Mouse (Mus musculus): Measurements from ENCODE around the gene Pkp3.
A peak's percentile ranks its signal among the peaks of the same experiment; 100 is the strongest.

The Pkp3 gene

DNA sequence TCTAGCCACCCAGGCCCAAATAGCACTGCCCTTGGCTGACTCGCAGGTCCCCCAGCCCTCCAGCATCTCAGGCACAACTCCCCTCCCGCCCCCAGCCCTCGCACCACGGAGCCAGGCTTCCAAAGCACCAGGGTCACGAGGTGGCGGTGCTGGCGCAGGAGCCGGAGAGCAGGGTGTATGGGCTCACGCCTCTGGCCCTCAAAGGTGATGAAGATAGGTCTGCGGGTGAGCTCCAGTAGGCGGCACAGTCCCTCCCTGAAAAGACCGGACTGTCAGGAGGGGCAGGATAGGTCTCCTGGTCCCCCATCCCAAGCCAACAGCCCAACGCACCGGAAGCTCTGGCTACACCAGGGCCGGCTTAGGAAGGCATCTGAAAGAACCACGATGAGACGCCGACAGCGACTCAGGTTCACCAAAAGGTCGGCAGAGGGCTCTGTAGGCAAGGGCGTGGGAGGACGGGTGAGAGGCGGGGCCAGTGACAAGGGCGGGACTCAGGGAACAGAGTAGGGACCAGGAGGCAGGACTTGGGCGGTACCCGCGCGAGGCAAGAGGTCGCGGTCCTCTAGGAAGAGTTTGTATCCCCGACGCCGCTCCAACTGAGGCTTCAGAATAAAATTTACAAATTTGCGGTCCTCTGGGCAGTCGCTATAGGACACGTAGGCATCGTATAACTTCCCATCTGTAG lies 14.2 kb downstream of the Pkp3 start:
- peak; percentile 92 to 96 for DNase-seq (ENCODE audit: inconsistent age in 2 of 2, low spot score in 1 of 2)

DNA sequence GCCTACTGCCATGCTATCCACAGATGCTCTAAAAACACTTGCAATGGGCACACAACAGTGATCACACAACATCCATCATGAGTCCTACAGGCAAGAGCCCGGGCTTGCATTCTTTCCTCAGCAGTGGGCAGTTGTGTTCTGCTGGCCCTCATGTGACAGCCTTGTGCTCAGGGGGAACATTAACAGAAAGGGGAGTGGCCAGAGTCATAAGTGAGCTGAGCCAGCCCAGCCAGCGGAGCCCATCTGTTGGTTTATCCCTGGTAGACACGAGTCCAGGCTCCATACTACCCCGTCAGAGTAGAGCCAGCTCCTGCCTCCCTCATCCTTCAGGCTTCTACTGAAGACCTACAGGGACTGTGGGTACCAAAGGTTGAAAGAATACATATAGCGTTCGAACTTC lies 15.9 kb downstream of the Pkp3 start:
- DNase-seq (ENCODE audit: inconsistent age in 2 of 2, low spot score in 1 of 2) = no peak

DNA sequence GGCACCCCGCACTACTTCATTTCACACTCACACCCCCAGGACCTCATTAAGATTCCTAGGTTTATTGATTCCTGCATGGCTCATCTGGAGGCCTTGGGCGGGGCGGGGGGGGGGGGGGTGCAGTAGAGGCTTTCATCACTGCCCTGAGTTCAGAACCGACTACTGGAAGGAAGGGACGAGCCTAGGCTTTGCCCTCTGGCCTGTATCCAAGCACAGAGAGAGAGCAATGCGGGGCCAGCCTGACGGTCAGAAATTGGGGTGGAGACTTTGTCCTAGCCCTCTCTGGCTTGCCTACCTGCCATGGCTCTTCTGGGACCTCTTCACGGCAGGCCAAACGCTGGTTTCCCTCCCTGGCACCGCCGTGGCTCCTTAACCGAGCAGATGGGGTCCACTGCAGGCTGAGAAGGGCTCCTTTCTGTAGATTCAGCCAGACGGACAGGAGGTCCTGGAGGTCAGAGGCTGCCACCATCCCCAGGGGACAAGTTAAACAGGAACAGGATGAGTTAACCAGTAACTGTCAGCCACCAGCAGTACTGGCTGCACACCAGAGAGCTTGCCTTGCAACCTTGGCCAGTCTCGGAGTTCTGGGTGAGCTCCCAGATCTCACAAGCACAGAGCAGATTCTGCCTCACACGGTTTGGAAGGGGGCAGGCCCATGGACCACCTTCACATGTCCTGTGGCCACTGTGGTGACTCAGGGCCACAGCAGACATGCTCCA lies 16.6 kb downstream of the Pkp3 start:
- no peak for DNase-seq (ENCODE audit: inconsistent age in 2 of 2, low spot score in 1 of 2)

DNA sequence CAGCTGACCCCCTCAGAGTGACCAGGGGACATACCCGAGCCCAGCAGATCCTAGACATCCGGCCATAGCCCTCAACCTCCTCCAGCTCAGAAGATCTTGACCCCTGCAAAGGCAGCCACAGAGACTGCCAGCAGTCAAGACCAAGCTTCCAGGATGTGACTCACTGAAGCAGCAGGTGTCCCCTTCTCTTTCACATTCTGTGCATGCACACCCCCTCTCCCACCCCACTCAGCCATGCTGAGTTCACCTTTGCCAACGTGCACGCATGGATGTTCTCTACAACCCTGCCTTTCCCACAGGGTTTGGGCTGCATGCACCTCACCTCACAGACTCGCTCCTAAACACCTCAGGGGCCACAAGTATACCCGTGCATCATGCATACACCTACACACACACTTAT lies 18.0 kb downstream of the Pkp3 start:
- DNase-seq (ENCODE audit: inconsistent age in 2 of 2, low spot score in 1 of 2) = no peak

DNA sequence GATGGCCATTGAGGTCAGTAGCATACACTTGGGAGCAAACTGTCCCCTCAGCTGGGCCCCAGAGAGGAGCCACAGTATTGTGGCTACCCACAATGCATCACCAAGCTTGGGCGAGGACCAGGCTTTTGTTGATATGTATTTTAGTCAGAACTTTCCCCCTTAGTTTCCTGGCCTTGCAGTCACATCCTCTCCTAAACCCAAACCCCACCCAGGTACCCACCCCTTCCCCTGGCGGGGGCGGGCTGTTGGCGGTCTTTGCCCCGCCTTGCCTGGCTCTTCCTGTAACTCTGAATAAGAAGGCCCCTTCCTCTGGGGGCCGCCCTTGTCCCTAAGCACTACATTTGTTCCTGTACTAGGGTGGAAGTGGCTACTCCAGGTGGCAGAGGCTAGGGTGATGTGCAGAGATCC lies 18.6 kb downstream of the Pkp3 start:
- peak; percentile 76 to 81 for DNase-seq (ENCODE audit: inconsistent age in 2 of 2, low spot score in 1 of 2)

DNA sequence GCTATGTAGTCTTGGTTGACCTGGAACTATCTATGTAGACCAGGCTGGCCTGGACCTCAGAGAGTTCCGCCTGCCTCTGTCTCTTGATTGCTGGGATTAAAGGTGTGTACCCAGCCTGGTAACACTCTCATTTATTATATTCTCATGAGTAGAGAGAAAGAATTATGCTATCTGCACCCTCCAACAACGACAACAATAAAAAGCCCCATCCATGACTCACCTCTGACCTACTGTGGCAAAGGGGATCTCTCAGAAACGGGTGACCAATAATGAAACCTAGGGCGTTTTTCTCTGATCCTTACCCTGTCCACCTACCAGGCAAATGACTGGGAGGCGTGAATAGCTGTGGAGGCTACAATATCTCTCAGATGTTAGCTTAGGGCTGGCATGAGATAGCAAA lies 19.2 kb downstream of the Pkp3 start:
- no peak for DNase-seq (ENCODE audit: inconsistent age in 2 of 2, low spot score in 1 of 2)

DNA sequence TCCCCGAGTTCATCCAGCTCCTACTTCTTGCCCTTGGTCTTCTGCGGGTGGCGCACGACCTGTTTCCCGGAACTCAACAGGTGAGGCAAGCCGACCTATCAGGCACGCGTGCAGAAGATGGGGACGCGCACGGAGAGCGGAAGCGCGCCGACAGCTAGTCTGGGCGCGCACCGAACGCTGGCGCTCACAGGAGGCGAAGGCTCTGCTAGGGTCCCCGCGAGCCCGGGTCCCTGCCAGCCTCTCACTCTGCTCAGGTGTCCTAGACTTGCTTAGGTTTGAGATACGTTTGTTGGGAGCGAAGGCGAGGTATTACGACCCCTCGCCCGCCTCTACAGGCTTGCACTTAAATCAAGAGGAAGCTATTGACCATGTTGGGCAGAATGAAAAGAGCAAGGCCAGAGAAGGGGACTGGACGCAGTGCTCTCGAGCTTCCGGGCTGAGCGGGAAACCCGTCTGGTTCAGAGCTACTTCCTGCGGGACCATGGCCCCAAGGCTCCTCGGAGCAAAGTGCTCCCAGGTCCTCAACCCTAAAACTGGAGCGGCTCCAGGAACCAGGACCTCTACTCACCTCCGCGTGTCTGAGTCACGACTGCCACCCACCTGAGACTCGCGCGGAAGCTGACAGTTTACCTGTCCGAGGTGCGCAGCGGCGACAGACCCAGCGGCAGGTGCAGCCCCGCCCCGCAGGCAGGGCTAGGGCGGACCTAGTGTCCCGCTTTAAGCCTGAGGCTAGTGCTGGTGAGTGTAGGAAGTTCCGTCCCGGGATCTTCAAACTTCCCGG lies 22.1 kb downstream of the Pkp3 start, which contains the start of gene Sigirr:
Gene Sigirr (minus strand): TSS at position 662 of the 781 bp plus-strand sequence.
- peak; percentile 17 to 52 for DNase-seq (ENCODE audit: inconsistent age in 2 of 2, low spot score in 1 of 2)

DNA sequence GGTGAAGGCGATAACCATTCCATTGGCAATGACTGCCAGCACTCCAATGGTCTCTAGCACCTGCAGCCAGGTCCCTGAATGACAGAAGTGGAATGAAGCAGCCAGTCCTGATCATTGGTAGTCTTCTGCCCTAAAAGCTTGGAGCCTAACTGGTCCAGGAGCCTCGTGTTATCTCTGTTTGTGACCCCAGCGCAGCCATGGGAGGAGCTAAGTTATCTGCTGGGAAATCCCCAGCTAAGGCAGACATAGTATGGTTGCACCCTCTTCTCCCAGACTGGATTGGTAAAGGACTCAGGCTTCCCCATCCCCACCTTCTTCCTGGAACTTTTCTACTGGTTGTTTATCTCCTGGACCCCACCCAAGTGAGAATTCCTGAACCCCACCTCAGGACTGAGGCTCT lies 25.1 kb downstream of the Pkp3 start:
- no peak for DNase-seq (ENCODE audit: inconsistent age in 2 of 2, low spot score in 1 of 2)

DNA sequence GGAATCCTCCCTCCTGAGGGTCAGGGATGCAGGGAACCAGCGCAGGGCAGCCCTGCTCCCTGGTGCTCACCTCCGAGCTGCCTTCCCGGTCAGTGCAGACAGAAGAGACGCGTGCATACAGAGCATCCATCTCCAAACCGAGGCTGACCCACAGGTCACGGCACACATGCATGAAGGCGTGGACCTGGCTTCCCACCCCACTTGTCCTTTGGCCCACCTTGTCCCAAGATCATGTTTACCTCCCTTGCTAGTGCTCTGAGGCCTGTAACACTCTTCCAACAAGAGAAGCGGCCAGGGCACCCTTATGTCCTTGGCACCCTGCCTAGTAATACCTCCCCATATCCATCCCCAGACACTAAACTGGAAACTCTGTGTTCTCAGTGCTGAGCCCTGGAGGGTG lies 37.9 kb downstream of the Pkp3 start:
- DNase-seq (ENCODE audit: inconsistent age in 2 of 2, low spot score in 1 of 2) = no peak

DNA sequence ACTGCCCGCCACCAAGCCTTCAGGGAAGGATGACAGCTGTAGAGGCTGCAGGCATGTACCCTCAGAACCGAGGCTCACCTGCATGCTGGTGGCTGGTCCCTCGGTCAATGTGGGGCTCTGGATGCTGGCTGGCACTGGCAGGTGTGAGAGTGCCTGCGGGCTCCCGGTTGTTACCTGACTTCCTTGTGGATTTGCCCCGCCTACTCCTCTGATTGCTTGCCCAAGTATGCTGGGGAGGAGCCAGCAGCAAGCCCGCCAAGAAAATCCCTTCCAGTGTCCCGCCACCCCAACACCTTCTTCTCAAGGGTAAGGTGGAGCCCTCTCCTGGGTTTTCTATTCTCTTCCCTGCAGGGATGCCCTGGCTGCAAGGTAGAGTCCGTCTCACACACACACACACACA lies 39.6 kb downstream of the Pkp3 start, which contains the start of gene Ano9:
Gene Ano9 (minus strand): TSS at position 171 of the 400 bp plus-strand sequence.
- DNase-seq (ENCODE audit: inconsistent age in 2 of 2, low spot score in 1 of 2) = no peak

DNA sequence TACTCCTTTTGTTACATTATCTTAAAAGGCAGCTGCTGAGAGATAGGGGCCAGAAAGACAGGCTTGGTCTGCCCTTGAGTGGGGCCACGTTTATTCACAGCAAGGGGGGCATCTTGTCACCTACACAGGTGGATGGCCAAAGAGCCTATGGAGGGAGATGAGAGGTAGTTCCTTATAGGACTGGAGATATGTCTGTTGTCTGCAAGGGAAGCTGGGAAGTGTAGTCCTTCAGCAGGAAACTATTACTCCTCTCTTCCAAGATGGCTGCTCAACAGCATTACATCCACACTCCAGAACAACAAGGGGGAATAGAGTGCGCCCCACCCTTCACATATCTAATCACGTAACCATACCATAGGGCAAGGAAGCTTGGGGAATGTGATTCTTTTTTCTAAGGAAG lies 41.5 kb downstream of the Pkp3 start:
- no peak for DNase-seq (ENCODE audit: inconsistent age in 2 of 2, low spot score in 1 of 2)

DNA sequence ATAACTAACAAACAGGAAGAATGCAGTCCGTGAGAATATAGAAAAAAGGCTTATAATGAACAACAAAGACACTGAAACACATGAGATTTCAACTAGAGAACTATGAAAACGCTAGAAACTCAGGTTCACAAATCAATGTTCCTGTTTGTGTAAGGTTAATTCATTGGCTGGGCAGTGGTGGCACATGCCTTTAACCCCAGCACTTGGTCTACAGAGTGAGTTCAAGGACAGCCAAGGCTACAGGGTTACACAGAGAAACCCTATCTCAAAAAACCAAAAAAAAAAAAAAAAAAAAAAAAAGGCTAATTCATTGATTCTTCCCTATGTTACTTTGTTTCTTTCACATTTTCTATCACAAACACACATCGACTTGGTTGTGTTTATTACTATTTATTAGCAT lies 42.6 kb downstream of the Pkp3 start:
- DNase-seq (ENCODE audit: inconsistent age in 2 of 2, low spot score in 1 of 2) = no peak

DNA sequence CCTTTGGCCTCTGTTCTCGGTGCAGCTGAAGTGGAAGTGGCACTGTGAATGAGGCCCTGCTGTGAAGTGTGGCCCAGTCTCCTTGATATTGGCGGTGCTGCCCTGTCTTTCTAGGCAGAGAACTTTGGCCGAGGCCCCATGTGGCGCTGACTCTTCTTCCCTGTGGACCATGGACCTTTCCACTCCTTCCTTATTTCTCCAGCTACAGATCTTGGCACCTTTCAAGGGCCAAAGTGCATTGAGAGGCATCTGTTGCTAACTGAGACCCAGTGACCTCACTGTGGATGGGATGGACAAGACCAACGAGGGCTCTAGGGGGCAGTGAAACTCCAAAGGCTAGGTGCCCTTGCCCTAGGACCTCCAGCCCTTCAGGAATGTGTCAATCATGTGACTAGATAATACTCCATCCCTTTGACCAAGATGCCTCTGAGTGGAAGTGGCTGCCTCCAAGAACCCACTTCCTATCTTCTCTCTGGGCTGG lies 43.1 kb downstream of the Pkp3 start:
- DNase-seq (ENCODE audit: inconsistent age in 2 of 2, low spot score in 1 of 2) = peak in 1 of 2 experiments; percentile 49

DNA sequence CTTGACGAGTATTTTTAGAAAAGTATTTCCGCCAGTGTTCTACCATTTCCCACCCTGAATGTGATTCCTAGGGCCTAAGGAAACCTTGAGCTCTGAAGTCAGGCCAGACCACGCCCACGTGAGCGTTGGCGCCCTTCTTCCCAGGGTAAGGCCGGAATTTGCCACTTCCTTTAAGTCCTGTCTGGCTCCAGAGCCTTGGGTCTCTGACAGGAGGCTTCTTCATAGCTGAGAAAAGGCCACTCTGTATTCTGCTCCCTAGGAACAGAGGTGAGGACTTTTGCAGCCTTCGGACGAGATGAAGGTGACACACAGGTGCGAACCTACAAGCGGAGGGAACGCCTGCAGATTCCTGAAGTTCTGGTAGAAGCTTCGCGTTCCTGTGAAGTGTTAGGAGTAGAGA lies 44.2 kb downstream of the Pkp3 start, which contains the start of gene Ptdss2:
Gene Ptdss2 (plus strand): TSS at position 138 of the 400 bp plus-strand sequence.
- DNase-seq (ENCODE audit: inconsistent age in 2 of 2, low spot score in 1 of 2) = peak; percentile 64 to 75

DNA sequence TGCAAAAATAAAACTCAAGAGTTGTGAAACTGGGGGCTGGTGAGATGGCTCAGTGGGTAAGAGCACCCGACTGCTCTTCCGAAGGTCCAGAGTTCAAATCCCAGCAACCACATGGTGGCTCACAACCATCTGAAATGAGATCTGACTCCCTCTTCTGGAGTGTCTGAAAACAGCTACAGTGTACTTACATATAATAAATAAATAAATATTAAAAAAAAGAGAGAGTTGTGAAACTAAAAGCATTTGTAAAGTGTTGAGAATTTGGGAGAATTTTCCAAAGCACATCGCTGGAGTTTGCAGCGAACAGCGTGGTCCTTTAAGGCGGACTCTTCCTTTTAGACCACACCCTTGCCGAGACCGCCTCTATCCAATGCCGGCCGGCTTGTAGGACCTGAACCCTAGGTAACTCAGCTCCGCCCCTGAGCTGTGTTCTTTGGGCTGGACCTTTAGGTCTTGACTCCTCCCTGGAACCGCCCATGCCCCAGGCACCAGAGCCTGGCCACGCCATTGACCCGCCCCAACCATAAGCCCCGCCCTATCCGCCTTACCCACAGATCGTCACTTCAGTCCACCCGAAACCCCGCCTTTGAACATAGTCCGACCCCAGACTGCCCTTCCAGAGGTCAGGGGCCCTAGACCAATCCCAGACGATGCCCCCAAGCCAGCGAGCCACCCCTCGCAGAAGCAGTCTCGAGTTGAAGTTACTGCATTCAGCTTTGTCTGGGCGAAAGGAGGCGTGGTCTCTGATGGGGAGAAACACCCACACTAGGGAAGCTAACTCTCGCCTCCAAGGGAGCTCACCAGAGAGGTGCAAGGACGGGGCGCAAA lies 44.9 kb downstream of the Pkp3 start:
- peak; percentile 97 to 99 for DNase-seq (ENCODE audit: inconsistent age in 2 of 2, low spot score in 1 of 2)

DNA sequence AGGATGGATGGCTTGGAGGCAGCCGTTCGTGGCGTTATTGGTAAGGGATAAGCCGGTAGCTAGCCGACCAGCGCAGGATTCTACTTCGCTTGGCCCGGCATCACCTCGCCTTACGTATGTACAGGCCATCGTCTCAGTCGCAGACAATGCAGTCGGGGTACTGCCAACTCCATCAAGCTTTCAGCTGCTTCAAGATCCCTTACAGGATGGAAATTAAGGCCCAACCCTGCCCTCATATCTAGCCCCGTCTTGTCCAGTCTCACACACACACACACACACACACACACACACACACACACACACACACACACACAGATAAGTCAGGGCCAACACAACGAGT lies 45.5 kb downstream of the Pkp3 start:
- DNase-seq (ENCODE audit: inconsistent age in 2 of 2, low spot score in 1 of 2) = no peak

DNA sequence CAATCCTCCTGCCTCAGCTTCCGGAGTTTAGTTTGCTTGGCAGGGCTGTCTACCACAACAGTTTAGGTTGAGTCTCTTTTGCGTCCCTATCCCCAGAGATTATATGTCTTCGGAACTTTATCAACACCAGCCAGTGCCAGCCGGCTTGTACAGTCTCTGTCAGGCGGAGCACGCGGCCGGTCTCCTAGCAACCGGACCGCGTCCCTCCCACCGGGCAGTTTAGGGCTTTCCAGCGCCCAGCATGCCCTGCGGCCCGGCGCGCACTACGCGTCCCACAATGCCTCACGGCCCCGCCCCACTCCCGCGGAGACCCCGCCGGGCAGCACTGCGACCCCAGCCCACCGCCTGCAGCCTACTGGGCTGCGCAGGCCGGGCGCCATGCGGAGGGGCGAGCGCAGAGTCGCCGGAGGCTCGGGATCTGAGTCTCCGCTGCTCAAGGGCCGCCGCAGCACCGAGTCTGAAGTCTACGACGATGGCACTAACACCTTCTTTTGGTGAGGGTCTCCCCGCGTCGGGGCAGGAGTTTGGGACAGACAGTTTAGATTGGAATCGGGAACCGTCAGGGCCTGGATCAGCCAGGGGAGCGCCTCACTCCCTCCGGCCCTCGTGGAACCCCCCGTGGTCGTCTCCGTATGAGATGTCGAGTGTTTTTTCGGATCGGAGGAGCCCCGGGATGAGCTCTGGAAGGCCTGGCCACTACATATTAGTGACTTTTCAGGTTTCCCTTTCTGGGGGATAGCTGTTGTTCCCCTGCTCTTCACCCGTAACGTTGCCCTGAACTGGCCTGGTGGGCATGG lies 53.2 kb downstream of the Pkp3 start:
- peak; percentile 92 to 96 for DNase-seq (ENCODE audit: inconsistent age in 2 of 2, low spot score in 1 of 2)

DNA sequence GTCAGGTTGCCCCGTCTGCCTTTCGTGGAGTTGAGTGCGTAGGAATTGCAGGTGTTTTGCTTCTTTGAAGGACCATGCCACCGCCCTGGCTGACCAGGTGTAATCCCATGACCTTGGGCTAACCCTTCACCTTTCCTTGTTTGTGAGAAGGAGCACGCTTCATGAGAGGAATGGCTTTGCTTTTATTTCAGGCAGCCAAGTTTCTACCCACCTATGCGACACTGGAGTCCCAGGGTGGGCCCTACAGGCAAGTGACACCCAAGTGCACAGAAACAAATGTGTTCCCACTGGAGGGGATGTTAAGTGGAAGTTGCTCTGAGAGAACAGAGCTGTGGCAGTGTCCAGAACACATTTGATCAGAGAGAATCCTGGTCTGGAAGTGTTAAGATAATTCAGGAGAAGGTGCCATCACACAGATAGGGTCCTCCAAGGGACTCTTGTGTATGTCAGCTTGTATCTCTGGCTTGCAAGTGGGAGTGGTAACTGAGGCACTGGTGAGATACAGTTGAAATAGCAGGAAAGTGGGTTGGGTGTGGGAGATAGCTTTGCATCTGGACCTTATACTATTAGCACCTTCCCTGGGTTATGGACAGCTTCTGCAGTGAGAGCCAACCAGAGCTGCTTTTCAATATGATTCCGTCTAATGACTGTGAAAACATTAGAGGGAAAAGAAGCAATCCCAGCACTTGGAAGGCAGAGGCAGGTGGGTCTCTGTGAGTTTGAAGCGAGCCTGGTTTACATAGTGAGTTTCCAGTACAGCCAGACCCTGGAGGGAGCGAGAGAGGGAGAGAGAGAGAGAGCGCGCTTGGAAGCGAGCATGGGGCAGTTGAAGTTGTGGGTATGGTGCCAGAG lies 54.1 kb downstream of the Pkp3 start:
- no peak for DNase-seq (ENCODE audit: inconsistent age in 2 of 2, low spot score in 1 of 2)

Data from adrenal gland, adult (tissue).